Mouse (Mus musculus) spleen, embryonic (tissue): ENCODE measurements around the gene Neurog1.

Experiments used
- CTCF ChIA-PET: fragments of 350-600 bp; sonication (Branson Sonifier 250); formaldehyde crosslinking; loops from one replicate; lab custom pipeline; 2022; lab: Charles Lee

Neurog1 gene

GRCm38 (mm10) chr13:56221129-56221910, 30.6 kb downstream of the Neurog1 start:
- CTCF ChIA-PET, result no interaction called here

GRCm38 (mm10) chr13:56219254-56219653, 32.7 kb downstream of the Neurog1 start:
- CTCF ChIA-PET, result interaction anchor here (0.7 kb wide), 1 partner anchor 21 kb away, joined by 3 read pairs; no protein-coding TSS in a partner anchor

GRCm38 (mm10) chr13:56216090-56216489, 35.9 kb downstream of the Neurog1 start:
- CTCF ChIA-PET, result no interaction called here

GRCm38 (mm10) chr13:56214633-56215032, 37.3 kb downstream of the Neurog1 start:
- CTCF ChIA-PET, result no interaction called here

GRCm38 (mm10) chr13:56209067-56209411, 42.9 kb downstream of the Neurog1 start:
- CTCF ChIA-PET, result no interaction called here

GRCm38 (mm10) chr13:56208225-56209066, 43.5 kb downstream of the Neurog1 start:
- CTCF ChIA-PET, result interaction anchor here (0.6 kb wide), 1 partner anchor 35 kb away, joined by 3 read pairs; no protein-coding TSS in a partner anchor
